Mouse (Mus musculus): Measurements from ENCODE around the gene Echdc1.
"Not testable (repeated sequence)": the region's sequence is repeated elsewhere in the genome, so short reads cannot be mapped to it uniquely, and the experiment has no call there.

Gene Echdc1

DNA sequence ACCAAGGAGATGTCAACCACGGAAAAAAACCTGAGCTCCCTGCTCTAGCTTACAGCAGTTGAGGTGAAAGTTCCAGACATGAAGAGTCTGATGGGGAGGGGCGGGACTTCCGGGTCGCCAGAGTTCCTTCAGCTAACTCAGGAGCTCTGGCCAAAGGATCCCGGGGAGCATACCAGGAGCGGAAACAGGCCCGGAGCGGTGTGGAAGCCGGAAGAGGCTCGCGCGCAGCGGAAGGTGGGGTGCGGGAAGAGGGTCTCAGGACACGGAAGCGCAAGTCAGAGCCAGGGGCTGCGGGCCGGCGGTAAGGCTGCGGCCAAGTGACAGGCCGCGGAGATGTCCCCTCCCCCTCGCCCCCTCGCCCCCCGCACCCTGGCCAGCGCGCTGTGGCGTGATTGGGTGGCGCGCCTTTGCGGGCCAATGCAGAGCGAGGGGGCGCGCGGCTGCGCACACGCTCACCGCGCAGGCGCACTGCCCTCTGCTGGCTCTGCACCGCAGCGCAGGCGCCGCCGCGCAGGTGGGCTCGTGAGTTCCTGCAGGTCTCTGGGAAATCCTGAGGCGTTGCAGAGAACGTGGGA, at the start of gene Echdc1:
TSS of gene Echdc1 (plus strand) at position 103 of the 575 bp plus-strand sequence.
- peak; percentile 96 for DNase-seq (ENCODE audit: low spot score)

DNA sequence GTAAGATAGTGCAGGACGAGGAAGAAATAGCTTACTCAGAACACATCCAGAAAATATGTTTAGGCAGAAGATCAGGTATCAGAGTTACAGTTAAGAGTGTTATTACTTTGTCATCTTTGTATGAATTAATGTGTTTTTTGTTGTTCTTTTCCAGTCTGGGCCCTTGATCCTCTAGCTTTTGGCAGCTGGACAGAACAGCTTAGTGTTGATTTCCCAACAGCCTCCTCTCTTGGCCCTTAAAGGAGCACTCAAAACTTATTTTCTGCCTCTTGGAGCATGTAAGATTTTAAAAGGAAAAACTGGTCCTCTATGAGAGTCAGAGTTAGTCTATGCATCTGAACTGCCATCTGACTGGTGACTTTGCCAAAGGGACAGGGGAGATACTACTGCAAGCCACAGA, 31.2 kb upstream of the Echdc1 start:
- no peak for DNase-seq (ENCODE audit: low spot score)

DNA sequence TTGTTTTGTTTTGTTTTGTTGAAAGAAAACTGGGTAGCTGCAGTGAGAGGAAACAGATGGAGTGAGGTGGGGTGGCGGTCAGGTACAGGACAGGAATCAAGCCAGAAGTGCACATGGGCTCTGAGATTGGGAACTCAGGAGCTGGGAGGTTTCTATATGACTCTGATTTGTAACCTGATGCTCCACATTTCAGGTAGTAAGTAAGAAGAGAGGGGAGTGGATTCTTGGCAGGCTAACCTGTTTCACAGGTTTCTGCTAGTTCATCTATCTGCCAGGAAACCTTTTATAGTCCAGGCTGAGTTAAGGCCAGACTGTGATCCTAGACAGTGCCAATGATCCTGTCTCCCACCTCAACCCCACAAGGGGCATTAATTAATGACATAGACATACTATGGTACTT, 27.2 kb upstream of the Echdc1 start:
- no peak for DNase-seq (ENCODE audit: low spot score)

DNA sequence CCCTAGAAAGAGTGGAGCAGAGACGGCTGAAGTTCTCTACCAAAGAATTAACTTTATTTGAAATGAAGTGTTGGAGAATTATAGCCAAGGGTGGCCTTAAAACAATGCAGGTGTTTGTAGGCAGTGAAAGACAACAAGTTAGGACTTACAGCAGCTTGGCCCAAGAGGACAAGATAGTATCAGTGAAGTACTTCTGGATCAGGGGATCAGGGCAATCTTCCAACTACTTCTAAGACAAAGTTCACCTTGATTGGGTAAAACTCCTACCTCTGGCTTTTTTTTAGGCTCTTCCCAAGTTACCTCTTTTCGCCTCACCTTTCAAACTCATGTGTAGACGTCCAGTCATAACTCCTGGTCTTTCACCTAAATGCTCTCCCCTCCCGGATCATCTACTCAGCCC, 10.7 kb upstream of the Echdc1 start:
- DNase-seq (ENCODE audit: low spot score), result no peak

DNA sequence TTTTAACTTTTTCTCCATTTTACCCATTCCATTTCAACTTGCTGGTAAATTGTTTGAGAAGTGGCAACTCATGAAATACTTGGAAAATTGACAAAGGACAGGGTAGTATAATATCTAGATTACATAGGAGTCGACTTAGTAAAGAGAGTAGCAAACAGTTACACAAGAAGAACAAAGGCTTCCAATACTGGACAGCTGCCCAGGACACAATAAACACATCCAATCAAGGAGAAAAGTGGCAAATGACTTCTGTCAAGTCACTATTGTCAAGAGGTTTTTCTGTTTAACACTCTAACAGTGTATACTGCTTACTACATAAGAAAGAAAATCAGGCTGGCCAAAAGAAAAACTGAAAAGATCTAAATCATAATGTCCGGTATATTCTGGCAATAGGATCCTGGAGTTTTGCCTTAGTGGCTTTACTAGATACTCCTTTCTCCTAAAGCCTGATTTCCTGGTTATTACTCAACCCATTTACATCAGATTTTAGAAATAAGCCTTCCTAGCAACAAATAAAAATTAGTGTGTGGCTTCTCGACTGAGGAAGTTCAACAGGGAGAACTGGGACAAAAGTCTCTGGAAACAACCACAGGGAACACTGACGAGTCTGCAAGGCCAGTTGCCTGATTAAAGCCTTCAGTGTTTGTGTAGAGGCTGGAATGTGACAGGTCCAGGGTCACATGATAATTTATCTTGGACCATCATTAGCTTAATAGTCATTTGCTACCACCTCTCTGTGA, 1.3 kb upstream of the Echdc1 start:
- no peak for DNase-seq (ENCODE audit: low spot score)

DNA sequence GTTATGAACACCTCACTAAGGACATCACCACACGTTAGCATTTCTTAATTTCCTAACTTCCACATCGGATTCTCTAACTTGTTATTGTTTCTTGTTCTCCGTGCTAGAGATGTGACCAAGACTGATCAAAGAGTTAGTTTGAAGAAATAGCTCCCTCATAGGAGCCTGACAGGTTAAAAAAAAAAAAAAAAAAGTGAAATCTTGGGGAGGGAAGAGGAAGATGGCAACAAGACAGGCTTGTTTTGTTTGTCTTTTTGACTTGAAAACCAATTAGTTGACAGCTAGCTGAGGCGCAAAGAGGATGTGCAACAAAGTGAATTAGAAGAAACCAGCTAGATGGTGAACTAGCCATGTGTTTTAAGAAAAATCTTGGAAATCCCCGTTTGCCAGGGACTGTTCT, 939 bp downstream of the Echdc1 start:
- peak; percentile 35 for DNase-seq (ENCODE audit: low spot score)

DNA sequence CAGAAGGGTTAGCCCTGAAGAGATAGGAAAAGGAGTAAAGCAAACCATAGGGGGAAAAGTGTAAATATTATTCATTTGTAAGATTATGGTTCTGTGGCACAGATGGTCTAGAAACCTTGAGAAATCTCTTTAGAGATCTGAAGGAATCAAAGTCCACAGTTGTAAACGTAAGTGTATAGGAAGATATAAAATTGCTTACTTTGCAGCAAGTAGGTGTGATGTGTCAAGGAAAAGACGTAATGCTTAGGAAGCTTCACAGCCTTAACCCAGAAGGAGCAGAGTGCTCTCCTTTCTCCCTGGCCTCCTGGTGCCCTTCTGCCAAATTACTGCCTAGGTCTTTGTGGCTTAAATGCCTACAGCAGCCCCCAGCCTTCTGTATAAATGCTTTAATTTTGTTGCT, 11.9 kb downstream of the Echdc1 start:
- no peak for DNase-seq (ENCODE audit: low spot score)

DNA sequence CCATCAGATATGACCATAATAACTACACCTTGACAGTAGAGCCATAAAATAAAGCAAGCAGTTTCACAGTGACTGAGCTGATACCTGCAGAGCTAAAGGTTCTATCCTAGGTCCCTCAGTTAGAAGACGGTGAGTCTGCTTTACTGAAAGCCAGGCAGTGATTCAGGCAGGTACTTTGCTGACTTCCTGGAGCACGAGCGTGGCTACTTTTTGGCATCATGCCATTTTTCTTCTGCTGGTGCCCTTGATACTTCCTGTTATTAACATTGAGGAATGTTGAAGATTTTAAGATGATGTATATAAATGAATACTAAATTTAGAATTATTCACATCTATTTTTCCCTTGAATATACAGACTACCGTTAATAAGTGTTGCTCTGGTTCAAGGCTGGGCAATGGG, 20.9 kb downstream of the Echdc1 start:
- no peak for DNase-seq (ENCODE audit: low spot score)

DNA sequence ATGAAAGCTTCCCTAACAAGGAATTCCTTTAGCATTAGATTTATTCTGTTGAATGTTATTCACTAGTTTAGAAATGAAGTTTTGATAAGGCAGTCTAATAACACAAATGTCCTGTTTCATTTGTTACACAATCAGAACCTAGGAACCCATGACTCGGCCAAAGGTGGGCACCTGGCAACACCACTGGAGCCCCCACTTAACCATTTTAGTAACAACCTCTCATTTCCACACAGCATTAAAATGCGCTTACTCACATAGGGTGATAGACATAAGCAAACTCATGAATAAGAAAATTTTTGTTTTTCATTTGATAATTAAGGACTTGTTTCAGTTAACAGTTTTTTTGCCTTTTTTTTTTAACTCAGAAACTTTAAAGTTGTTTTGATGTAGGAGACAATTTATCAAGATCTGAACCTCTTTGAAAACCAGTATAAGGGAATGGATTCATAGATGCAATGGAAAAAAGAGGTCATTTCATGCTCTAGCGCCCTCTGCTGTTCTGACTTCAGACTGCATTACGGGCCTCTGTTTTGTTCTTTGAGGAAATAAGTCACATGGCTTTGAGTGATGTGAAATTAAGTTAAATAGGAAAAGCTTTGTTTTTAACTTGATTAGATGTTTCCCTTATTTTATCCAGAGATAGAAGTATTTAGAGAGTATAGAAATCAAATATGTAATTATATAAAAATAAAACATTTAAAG, 25.5 kb downstream of the Echdc1 start:
- DNase-seq (ENCODE audit: low spot score), result peak; percentile 88

DNA sequence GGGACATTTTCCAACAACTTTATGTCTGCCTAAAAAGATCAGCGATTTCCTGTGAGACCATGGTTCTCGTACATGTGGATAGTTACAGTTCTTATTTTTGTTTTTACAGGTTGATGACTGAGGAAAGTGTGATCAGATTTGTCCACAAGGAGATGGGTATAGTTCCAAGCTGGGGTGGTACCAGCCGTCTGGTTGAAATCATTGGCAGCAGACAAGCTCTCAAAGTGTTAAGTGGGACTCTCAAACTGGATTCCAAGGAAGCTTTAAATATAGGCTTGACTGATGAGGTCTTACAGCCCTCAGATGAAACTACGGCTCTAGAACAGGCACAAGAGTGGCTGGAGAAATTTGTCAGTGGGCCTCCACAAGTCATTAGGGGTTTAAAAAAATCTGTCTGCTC, 31.3 kb downstream of the Echdc1 start:
- no peak for DNase-seq (ENCODE audit: low spot score)

DNA sequence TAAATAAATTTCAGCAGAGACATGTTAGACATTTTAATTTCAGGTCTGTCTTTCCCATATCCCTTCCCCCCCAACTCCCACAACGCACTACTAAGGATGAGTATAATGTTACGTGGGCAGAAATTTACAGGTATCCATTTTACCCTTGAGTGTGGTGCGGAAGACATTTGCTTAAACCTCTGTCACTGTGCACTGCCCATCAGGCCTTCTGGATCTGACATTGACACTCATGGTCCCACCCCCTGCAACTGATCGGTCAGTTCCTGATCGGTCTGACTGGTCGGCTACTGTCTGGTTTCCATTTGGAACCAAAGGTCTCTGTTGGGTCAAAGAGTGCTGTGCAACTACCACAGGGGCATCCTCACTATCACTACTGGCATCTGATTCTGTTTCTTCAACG, 33.7 kb downstream of the Echdc1 start:
- DNase-seq (ENCODE audit: low spot score), result no peak

DNA sequence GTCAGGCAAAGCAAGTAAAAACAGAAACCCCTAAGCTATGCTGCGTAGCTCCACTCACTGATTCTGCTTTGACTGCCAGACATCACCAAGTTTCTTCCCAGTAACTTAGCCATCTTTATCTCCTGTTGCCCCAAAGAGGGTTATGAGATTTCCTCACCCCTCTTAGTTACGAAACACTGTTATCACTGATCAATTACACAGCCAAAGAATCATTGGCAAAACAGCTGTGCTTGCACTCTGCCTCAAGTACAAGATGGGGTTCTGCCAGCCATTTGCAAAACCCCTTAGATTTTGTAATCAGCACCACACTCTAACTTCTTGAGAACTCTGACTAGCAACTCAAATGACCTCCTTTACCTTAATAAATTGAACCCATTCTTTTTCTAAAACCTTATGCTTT, 38.5 kb downstream of the Echdc1 start:
- DNase-seq (ENCODE audit: low spot score), result no peak

DNA sequence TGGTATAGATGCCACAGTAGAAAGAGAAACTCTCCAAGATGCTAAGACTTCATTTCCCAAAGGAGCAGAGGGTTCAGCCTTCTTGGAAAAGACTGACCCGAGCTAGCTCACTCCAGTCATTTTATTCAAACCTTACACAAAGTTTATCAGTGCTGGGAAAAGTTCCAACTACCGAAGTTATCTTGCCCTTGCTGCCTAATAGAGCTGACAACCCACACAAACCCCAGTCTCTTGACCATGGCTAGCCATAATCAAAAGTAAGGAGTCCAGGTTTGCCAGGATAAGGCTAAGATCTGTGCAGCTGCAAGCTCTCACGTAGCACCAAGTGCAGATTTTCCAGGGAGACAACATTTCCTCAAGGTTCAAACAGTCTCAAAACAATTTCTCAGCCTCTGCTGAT, 39.6 kb downstream of the Echdc1 start:
- DNase-seq (ENCODE audit: low spot score), result no peak

DNA sequence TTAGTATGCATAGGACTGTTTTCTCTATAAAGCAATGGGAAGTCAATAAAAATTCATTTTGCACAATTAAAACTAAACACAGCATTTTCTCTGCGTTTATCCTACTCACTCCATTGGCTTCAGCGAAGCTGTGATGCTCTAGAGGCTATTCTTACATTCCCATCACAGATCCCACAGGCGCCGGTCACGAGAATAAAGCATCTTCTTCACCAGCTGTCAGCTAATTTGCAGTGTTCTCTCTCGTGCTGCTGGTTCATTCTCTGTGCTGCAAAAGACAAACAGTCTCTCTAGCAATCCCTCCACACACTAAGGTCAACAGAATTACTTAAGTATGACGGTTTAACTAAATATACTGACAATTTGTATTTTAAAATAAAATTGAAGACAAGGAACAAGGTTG, 41.2 kb downstream of the Echdc1 start:
- no peak for DNase-seq (ENCODE audit: low spot score)

DNA sequence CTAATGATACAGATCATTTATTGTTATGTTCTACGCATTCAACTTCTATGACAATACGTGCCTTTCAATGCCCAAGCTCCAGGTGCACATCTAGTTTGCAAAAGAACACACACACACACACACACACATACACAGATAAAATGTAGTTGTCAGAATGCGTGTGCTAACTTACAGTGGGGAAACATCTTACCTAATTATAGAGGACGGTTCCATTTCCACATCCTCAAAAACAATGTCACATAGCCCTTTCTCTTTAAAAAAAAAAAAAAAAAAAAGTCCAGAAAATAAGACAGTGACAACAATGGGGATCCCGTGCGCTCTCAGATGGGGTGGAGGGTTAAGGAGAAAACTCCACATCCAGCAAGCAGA, 48.1 kb downstream of the Echdc1 start:
- DNase-seq (ENCODE audit: low spot score), result no peak

DNA sequence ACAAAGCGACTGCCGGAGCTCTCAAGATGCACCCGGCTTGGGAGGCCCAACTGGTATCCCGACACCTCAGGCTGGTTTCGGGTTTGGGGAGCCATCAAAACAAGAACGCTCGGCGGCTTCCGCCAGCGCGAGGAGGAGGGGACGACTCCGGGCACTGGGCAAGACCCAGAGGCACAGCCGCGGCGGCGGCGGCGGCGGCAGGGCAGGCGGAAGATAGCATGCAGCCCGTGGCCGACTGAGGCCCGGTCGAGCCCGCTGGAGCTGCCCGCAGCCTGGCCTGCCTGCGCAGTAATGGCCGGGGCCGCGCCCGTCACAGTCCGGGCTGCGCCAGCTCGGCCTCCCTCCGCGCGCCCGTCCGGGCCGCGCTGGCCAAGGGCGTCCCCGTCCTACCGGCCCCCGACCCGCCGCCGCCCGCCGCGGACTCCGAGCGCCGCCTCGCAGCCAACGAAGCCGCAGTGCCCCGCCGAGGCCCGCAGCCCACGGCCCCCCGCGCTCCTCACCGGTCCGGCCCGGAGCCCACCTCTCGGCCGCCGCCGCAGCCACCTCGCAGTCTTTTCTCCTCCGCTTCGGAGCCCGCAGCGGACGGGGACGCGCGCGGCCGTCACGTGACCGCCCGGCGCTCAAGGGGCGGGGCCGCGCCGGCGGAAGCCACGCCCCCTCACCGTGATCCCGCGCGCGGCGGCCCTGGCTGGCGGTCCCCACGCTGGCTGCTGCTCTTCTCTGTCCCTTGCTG, 48.7 kb downstream of the Echdc1 start:
- peak; percentile 95 for DNase-seq (ENCODE audit: low spot score)

DNA sequence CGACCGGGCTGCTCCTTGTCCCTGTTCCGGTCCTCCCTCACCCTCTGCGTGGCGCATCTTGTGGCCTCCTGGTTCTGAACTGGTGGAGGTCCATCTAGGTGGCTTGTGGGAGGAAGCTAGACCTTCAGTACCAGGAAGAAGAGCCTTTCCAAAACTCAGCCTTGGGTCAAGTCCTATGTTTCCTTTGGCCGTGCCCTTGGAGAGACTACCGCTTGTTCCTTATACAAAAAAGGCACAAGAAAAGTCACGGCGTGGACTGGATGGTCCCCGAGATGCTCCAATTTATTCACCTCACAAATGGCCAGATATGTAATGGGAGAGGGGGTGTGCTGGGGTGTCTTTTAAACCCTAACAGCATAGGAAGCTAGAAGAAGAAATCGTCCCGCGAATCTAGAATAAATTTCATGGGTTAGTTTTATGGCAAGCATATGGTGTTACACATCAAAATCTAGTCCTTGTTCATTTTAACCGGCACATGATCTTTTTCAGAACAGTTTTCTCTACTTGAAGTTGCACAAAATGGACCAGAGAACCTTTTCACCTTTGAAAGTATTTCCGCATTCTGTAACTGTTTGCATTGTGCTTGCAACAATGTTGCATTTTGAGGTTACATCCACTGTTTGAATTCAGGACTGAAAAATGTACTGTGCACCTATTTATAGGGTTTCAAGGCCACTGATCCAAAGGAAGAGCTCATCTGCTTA, 49.4 kb downstream of the Echdc1 start, which contains the start of gene Rnf146:
TSS of gene Rnf146 (minus strand) at position 246 of the 704 bp plus-strand sequence.
- DNase-seq (ENCODE audit: low spot score), result no peak

DNA sequence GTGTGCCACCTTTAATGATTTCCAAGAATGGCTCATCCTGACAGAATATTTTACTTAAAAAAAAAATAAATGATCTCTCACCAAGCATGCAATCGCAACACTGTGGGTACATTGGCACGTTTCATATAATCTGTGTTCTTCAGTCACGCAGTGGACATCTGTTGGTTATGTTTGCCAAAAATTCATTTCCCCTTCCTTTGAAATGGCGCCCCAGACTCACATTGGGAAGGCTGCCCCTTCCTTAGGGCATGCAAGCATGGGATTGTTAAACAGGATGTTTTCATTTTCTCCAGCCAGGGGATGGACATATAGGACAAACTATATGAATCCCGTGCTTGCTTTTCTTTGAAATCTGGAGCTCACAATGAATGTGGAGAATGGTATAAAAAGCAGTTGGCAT, 61.1 kb downstream of the Echdc1 start:
- no peak for DNase-seq (ENCODE audit: low spot score)

DNA sequence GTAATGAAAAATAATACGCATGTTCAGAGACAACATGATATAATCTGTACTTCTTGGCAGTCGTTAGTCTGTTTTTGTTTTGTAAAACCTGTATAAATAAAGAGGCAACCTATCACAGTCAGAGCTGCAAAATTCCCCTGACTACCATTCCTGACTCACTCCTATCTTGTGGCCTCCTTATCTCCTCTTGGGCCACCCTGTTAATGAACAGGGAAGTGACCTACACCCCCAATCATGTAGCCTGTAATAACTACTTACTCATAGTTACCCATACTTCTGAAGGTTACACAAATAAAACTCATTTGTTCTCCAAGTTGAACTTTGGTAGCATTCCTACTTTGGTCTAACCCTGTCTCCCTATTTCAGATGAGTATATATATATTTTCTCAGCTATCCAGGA, 68.6 kb downstream of the Echdc1 start:
- no peak for DNase-seq (ENCODE audit: low spot score)

DNA sequence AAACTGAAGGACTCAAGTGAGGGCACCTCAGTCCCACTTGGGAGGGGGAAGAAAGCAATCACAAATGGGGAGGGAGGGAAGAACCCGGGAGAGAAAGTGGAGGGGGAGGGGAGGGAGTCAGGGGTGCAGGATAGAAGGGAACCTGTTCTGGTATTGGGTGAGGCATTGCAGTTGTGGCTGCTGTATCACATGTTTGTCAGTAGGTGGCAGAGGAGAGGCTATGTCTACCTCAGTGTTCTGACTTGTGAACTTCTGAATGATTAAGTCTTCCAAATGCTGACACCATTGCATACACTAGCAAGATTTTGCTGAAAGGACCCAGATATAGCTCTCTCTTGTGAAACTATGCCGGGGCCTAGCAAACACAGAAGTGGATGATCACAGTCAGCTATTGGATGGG, 81.9 kb downstream of the Echdc1 start:
- DNase-seq (ENCODE audit: low spot score), result not testable (repeated sequence)

All from MN1 (cell line).